Mouse (Mus musculus) cerebellum, postnatal 10 days (tissue): ENCODE data around the gene Pkd2l1.

Experiments
- DNase-seq, 2 experiments: peaks; one replicate each; pipeline ENCODE4 v3.0.0; 2021; ENCODE audit warnings: mixed read lengths in 2 of 2

Gene Pkd2l1

DNA sequence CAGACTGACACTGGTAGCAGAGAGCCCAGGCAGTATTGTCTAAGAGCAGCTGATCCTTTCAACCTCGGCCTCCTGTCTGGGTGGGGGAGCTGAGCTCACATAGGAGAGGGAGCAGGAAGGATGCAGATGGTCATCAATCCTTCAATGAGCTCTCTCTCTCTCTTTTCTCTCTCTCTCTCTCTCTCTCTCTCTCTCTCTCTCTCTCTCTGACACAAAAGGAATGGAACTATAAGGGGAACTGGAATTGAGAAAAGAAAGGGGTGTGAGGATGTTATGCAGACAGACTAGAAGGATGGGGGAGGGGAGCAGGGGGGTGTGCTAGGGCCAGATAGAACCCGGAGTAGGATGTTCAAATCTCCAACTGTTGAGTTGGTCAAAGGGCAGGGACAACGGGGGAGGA lies at the start of gene Pkd2l1:
Gene Pkd2l1, minus strand, starts transcription at position 101 of the 400 bp plus-strand sequence.
- DNase-seq: no peak

DNA sequence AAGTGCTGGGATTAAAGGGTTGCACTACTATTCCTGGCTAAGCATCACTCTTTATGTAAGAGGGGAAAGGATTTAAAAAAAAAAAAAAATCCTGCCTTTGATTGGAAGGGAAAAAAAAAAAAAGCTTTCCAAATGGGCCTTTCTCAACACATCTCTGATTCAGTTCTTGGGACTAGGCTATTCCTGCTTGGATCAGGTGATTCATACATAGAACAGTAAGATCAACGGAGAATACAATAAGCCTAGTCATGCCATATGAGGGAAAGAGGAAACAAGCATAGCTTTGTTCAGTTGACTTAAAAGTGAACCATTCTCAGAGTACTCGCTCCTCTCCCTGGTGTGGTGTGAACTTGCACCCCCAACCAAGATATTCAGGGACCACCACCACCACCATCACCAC lies 46.7 kb upstream of the Pkd2l1 start:
- DNase-seq: no peak

DNA sequence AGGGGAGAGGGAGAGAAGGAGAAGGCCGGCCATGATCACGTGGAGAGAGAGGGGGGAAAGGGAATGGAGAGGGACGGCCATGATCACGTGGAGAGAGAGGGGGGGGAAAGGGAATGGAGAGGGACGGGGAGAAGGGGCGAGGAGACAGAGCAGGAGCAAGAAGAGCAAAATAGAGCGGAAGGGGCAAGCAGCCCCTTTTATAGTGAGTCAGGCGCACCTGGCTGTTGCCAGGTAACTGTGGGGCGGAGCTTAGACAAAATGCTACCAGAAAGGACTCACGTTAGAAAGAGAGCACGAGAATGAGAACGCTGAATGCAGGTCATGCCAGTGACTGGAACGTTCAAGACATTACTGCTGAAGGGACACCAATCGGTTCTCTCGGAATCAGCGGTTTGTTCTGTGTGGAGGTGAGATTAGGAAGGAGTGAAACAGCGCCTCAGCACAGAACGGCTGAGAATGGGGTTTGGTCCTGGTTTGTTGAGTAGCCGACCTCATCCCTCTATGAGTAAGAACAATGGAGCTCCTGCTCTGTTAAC lies 45.3 kb upstream of the Pkd2l1 start:
- peak; percentile 42 to 50 for DNase-seq

DNA sequence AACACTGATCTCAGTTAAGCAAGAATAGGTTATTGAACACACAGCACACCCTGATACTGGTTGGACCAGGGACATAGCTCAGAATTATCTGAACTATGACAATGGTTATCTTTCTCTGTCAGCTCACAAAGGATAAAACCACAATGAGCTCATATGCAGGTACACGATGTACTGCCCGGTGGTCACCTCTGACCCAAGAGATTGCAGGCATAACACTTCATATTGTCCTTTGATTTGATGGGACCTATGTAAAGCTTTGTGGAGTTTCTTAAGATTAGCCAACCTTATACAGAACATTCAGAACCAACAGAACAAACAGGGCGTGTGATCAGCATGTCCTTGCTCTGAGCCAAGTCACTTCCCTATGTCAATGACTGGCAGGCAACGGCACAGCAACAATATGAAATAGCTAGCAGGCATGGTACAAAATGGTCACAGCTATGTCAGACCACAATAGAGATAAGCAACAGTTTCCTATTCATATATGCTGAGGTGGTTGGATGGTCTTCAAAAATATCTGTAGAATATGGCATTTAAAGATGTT lies 39.4 kb upstream of the Pkd2l1 start:
- DNase-seq: no peak

DNA sequence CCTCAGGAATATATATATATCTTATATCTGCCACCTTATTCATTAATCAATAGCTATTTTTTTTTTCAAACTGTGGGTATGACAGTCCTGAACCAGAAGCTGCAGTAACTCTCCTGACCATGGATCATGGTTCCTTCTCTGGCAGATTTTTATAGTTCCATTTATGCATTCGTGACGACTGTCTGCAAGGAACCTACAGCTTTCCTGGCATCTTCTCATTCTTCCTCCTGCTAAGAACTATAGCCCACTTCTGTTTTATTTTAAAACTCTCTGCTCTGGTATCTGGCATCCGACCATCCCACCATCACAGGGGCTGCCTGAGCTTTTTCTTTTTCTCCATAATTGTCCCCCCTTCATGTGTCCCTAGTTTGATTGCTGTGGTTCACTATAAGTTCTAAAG lies 38.0 kb upstream of the Pkd2l1 start:
- no peak for DNase-seq

DNA sequence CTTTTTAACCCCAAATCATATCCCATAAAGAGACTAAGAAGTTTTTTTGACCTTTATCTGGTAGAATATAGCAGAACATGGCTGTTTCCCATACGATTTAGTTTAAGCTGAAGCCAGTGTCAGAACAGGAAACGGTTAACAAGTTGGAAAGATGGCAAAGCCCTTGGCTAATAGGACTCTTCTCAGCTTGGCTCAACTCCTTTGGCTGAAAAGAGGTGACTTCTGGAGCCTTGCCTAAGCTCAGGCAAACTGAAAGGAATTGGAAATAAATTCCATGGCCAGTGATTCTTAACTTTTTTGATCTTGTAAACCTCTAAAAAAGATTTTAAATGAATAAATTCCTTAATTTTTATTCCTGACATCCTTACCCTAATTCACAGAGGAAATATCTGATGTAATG lies 37.5 kb upstream of the Pkd2l1 start:
- peak; percentile 82 to 85 for DNase-seq

DNA sequence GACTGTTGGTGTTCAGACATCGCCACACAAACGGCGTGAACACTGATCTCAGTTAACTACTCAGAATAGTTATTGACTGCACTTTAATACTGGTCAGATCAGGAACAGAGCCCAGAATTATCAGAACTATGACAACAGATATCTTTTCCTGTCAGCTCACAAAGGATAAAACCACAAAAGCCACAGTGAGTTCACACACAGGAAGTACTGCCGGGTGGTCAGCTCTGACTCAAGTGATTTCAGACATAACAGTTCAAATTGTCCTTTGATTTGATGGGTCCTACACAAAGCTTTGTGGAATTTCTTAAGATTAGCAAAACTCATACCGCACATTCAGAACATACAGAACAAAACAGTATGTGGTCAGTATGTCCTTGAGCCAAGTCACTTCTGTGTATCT lies 33.5 kb upstream of the Pkd2l1 start:
- DNase-seq: no peak

DNA sequence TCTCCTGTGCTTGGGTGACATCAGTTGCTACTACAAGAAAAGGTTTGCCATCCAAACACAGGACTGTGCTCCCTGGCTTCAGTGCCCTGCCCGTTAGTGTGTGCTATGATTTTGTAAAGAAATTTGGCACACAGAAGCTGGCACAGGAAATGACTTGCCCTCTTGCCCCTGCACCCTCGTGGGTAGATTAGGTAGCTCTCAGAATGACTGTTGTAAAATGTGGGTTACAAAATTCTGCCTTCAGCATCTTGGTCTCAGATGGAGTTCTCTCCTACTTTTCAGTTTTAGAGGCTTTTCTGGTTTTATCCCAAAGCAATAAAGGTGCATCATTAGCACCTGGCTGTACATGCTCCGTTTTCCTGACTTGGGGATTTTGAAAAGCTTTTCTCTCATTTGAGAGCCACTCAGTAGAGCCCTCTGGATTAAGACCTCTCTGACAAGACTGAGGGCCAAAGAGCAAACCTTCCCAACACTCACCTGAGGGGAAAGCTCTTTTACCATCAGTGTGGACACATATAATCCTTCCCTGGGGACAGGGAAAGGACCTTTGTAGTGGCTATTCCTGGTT lies 25.8 kb upstream of the Pkd2l1 start:
- DNase-seq: no peak

DNA sequence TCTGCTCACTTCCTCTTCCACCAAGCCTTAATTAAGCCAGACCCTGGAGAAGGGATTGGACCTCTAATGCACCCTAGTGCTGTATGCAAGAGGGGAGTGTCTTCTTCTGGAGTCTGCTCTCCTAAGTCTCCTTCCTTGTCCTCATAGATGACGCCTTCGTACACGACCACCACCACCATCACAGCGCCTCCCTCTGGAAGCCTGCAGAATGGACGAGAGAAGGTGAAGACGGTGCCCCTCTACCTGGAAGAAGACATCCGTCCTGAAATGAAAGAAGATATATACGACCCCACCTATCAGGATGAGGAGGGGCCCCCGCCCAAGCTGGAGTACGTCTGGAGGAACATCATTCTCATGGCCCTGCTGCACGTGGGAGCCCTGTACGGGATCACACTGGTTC lies 23.0 kb upstream of the Pkd2l1 start:
- DNase-seq: no peak

DNA sequence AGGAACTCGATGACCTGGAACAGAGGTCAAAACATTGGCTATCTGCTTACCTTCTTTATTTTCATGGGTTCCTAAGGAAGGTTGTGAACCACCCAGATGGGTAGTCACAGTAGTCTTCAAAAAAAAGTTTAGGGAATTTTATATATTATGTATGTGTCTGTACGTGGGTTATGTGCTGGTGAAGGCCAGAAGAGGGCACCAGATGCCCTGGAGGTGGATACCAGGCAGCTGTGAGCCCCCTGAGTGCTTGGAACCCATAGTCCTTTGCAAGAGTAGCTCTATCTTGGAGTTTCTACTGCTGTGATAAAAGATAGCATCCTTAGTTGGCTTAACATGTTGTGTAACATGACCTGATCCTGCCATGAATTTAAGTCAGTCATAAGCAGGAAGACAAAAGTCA lies 14.8 kb upstream of the Pkd2l1 start:
- DNase-seq: no peak

DNA sequence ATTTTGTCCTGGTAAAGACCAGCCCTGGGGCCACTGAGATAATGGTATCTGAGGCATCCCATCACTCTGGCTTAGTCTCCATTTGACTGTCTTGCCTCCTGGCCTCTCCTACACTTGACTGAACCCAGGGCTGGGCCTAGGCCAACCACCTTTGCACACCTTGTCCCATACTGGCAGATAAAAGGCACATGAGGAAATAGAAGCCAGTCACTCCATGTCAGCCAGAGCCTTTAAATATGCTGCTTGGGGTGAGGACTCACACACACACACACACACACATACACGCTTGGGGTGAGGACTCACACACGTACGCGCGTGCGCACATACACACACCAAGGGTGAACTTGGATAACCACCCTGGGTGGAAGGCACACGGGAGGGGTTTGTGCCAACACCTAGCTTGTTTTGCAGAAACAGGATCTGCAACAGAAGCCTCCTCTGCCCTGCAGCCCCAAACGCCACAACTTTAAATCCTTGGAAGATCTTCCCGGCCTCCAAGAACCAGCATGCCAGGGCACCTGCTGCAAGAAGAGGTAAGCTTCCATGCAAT lies 10.8 kb upstream of the Pkd2l1 start, which contains the start of gene Scd3:
Gene Scd3, plus strand, starts transcription at position 255 of the 550 bp plus-strand sequence.
- no peak for DNase-seq

DNA sequence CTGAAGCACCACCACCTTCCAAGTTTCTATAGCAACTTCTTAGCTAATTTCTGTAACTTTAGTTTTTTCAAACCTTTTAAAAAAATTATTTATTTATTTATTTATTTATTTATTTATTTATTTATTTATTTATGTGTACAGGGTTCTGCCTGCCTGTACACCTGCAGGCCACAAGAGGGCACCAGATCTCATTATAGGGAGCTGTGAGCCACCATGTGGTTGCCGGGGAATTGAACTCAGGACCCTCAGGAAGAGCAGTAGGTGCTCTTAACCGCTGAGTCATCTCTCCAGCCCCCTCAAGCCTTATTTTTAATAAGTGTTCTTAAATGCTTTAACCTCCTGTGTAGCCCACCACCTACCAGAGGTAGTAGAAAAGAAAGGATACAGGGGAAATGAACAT lies 6.7 kb upstream of the Pkd2l1 start:
- DNase-seq: peak; percentile 59 to 63

DNA sequence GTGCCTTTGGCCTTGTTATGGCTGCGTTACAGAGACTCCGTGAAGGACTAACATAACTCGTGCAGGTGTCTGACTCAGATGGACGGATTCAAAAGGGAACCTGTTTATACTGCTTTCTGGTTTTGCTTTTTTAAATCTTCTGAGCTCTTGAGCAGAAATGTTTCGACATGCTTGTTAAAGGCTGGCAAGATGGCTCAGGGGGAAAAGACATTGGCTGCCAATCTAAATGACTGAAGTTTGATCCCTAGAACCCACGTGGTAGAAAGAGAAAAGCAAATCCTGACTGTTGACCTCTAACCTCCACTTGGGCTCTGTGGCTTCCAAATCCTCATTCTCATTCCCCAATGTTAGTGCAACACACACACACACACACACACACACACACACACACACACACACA lies 6.3 kb upstream of the Pkd2l1 start:
- DNase-seq: no peak

DNA sequence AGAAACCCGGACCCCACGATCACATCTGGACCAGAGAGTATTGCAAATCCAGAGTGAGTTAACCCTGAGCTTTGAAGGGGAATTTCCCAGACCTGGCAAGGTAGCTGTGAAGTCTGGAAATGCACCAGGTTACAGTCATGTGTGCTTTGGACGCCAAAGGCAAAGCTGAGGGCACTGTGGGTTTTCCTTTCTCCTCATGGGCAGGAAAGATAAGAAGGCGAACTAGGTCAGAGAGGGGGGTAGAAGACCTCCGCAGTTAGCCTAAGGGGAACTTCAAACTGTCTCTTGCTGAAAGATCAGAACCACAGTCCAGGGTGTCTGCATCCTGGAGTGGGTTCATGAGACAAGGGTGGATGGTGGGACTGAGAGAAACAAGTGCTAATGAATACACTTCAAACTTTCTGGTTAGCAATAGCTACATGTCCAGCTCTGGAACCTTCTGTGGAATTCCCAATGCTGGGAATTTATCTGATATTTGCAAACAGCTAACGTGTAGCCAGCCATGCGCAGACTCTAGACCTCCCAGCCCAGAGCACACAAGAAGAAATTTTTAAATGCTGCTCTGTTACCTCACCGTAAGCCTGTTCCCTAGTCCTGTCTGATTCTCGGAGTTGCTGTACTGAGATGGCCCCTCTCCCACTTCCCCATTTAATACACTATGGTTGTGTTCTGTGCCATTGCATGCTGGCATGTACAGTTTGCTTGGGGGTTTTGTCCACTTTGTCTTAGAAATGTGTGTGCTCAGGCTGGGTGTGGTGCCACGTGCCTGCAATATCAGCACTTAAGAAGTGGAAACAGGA lies 5.0 kb upstream of the Pkd2l1 start:
- no peak for DNase-seq

DNA sequence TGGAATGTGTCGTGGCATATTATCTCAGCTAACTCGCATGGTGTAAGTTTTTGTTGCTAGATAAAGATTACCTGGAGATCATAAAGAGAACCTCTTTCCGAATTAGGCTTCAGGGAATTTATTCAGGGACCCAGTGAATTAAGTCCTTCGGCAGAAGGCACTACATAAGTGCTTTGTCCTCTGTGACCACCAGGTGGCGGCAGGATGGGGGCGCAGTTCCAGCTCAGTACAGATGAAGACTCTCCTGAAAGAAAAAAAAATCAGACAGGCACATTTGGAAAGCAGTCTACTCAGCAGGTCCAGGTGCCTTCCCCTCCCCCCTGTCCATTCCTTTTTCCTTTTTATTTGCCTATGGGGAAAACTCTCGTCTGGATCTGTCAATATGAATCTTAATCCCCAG lies 2.9 kb upstream of the Pkd2l1 start:
- DNase-seq: peak; percentile 93 to 94

DNA sequence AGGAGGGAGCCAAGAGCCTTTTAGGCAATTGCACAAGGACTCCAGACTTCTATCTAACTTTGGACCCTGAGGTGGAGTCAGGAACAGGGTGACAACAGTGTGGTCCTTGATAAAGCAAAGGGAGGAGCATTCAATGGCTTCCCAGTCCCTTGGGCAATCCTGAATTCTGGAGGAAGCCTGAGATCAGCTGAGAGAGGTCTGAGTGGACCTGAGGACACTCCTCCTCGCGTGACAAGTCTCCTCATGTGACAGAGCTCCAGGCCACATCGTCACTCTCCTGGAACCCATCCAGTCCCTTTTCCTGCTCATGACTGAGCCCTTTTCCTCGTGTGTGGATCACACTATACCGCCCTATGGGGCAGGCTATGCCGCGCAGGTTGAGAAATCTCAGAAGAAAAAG lies 1.7 kb upstream of the Pkd2l1 start:
- peak; percentile 16 to 29 for DNase-seq

DNA sequence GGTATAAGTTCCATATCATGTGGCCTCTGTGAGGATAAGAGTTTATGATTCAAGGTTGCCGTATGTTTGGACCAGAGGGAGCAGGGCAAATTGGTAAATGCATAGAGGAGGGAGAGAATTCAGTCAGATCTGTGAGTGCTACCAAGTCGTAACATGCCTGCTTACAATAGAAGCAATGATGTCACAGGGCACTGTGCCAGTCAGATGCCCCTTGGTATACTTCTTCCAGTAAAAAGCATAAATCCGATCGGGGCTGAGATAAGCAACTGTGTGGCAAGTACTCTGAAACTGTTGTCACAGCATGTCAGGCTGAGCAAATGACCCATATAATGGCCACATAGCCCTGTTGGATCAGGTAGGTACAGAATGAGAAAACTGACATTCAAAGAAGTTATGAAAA lies 3.2 kb downstream of the Pkd2l1 start:
- DNase-seq: no peak

DNA sequence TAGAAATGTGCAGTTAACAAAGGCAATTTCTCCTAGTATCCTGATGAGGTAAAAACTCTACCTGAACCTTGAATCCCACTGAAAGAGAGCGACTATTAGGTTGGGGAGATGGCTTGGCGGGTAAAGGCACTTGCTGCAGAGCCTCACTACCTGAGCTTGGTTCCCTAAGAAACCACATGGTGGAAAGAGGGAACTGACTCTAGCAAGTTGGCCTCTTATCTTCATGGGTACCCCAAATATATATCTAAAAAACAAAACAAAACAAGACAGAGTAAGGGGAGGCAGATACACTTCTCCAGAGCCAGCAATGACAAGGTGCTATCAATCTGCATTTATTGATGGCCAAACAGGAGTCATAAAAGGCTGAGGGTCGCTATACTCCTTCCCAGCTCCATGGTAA lies 8.3 kb downstream of the Pkd2l1 start:
- DNase-seq: no peak

DNA sequence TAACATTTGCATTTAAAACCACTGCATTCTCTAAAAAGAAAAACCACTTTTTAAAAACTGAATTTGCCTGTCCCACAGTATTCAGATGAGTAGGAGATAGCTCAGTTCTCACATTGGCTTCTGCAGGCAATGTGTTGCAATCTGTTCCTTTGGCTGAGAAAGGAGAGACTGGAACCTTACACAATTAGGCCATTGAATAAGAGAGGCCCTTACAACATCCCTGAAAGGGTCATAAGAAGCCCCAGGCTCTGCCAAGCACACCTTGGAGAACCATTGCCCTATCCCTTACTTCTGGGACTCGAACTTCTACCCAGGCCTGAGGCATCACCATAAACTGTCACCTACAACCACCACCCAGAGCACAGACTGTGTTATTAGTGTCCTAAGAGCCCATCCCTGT lies 11.7 kb downstream of the Pkd2l1 start:
- DNase-seq: no peak

DNA sequence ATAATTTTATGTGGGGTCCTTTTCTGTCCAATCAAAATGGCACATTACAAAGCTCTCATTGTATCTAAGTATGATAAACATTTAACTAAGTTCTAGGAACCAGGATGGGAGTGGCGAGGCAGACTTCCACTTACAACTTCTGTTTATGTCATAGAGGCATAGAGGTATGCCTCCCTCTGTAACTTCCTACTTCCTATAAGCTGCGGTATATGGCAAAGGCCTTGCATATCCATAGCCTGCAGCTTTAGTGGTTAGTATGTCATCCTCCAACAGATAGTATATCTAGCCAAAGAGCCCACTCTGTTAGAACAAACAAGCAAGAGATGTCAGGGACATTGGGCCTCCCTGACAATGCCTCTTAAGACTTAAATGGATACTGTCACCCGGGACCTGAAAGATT lies 15.5 kb downstream of the Pkd2l1 start:
- no peak for DNase-seq

DNA sequence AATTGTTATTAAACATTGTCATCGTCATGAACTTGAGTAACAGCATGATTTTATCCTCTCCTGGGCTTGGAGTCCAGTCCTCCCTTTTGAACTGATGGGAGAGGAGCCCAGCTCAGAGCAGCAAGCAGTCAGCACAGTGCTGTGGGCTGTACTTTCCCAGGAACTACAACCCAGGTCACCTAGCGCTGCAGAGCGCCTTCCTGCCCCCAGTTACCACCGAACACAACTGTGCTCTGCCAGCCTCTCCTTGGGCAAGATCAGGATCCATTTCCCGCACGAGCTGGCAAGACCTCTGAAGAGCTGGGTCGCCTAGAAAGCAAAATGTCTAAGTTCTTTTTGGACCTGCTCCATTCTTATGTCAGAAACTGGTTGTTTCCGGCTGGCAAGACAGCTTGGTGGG lies 17.4 kb downstream of the Pkd2l1 start:
- DNase-seq: no peak

DNA sequence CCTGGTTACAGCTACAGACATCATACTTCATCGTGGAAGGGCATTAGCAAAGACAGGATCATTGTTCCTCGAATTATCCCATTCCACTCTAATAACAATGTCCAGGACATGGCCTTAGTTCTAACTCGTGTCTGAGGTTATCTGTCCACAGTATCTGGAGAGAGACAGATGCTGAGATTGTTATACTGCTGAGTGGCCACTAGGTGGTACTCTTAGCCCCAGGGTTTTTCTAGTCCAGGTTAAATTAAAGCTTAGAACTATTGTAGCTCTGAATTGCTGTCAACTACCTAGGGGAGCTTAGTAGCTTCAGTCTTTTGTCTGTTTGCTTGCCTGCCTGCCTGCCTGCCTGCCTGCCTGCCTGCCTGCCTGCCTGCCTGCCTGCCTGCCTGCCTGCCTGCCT lies 30.7 kb downstream of the Pkd2l1 start:
- peak; percentile 28 to 53 for DNase-seq

DNA sequence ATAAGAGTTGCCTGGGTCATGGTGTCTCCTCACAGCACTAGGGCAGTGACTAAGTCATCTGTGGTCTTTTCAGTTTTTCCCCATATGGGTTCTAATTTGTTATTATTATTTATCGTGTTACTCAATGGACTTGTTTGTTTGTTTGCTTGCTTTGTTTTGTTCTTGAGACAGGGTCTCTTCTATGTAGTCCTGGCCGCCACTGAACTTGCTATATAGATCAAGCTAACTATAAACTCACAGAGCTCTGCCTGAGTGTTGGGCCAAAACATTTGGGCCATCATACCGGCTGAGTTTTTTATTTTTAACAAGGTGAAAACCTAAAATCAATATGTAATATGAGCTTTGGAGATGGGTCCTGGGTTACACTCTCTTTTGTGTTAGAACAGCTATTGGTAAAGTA lies 32.9 kb downstream of the Pkd2l1 start:
- DNase-seq: no peak

DNA sequence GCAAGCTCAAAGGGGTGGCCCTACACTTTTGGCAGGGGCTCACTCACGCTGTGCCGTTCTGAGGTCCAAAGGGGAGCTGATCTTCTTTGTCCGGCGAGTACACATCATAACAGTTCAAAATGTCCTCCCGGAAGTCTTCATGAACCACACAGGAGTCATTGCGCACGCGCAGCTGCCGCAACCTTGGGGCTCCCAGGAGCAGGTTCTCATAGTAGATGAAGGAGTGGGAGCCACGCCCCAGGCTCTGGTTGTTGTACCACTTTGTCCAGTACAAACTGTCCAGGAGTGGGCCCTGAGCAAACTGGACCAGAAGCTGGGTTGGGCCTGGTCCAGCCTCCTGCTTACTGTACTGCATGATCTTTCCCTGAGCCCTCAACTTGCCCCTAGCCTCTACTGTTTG lies 35.2 kb downstream of the Pkd2l1 start:
- no peak for DNase-seq
